Mouse (Mus musculus): ENCODE data around the gene Srr. TPM values are rescaled to one million over a fixed set of nuclear protein-coding genes. Genes with fewer than 3 reads are reported as not detected.

Srr gene
- polyA plus RNA-seq, 1 experiment from 2014 or later, result 4.4 TPM

DNA sequence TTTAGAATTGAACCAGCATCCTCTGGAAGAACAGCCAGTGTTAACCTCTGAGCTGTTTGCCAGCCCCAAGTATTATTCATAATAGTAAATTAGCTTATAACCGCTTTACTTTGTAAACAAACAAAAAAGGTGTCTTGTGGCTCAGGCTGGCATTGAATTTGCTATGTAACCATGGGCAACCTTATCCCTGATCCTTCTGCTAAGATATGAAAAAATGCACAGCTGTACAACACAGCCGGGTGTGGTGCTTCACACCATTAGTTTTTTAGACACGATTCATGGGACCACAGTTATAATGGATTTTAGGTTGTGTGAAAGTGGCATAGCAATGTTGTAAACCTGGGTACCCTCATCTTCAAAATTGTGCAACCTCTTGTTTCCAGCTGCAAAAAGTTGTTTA is 13.3 kb downstream of the Srr start:
- Histone ChIP-seq H3K4me3 (ENCODE audit: low read depth, low read length) (no peak overlapping the region), H3K9ac (replicated peaks) (no peak overlapping the region), H3K27ac (ENCODE audit: low read depth) (no peak overlapping the region), H3K36me3 (replicated peaks; ENCODE audit: insufficient read depth, low read length) (peaks cover 18% of the 10 kb centered on the region), H3K27me3 (ENCODE audit: insufficient read depth, low read length) (no peaks in the 10 kb centered on the region), H3K4me2 (ENCODE audit: low read depth, low read length) (no peak overlapping the region), H3K9me3 (ENCODE audit: low read length) (no peaks in the 10 kb centered on the region), H3K4me1 (ENCODE audit: insufficient read depth) (no peaks in the 10 kb centered on the region)
- WGBS (ENCODE audit: insufficient replicate concordance), result 68% methylated on average over 3 of the region's 3 CpGs
- ATAC-seq (no peak), DNase-seq (no peak)
- TF ChIP-seq CTCF (IDR thresholded peaks at IDR 0.05; ENCODE audit: low read depth) (no peak), EP300 (IDR thresholded peaks at IDR 0.05; ENCODE audit: low read depth) (no peak)

DNA sequence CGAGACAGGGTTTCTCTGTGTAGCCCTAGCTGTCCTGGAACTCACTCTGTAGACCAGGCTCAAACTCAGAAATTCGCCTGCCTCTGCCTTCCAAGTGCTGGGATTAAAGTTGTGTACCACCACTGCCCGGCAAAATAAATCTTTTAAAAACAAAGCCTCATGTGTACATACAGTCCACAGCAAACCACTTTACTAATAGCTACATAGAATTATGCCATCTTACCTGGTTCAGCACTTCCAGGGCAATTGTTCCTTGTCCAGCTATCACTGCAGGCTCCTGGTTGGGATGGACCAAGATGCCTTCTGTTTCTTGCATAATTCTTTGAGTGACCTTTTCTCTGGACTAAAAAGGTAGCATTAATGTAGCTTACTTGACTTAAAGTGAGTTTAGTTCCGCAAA is 15.8 kb downstream of the Srr start:
- H3K9me3 ChIP-seq (ENCODE audit: low read length), result no peaks in the 10 kb centered on the region
- no peaks in the 10 kb centered on the region for H3K27me3 ChIP-seq (ENCODE audit: insufficient read depth, low read length)
- H3K4me1 ChIP-seq (ENCODE audit: insufficient read depth), result no peaks in the 10 kb centered on the region
- no peak overlapping the region for H3K4me2 ChIP-seq (ENCODE audit: low read depth, low read length)
- no peak for ATAC-seq
- no peak overlapping the region for H3K4me3 ChIP-seq (ENCODE audit: low read depth, low read length)
- 73% methylated on average over 4 of the region's 4 CpGs for WGBS (ENCODE audit: insufficient replicate concordance)
- H3K9ac ChIP-seq (replicated peaks), result no peak overlapping the region
- peaks cover 43% of the 10 kb centered on the region for H3K36me3 ChIP-seq (replicated peaks; ENCODE audit: insufficient read depth, low read length)
- TF ChIP-seq EP300 (IDR thresholded peaks at IDR 0.05; ENCODE audit: low read depth) (no peak), CTCF (IDR thresholded peaks at IDR 0.05; ENCODE audit: low read depth) (no peak)
- DNase-seq, result no peak
- no peak overlapping the region for H3K27ac ChIP-seq (ENCODE audit: low read depth)

DNA sequence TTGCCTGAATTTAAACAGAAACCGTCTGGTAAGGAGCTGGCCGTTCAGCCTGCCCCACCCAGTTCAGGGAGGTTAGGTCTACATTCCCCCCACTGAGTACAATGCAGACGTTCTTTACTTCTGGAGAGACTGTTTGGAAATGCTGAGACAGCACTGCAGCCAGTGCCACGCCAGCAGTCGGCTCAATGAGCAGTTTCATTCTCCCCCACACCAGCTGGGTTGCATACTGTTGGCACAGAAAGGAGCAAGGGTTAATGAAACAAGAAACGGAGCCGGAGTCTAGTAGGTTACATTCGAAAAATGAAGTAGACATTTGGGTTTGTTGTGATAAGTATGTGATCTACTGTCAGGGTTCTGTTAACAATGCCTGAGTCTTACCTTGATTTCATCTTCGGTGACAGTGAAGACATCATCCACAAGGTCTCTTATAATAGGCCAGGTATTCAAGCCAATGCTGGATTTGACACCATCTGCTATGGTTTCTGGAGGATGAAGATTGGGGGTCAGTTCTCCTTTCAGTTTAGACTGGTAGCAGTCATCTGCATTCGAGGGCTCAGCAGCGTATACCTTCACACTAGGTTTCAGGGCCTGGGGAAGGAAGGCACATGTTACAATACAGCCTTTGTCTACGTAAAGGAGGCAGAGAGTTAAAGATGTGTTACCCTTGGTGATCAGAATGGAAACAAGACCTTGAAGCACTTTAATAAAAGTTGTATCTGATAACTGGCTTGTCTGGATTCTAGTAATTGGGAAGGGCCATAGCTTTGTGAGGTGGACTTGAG is 16.9 kb downstream of the Srr start:
- Histone ChIP-seq H3K4me1 (ENCODE audit: insufficient read depth) (no peaks in the 10 kb centered on the region), H3K27me3 (ENCODE audit: insufficient read depth, low read length) (no peaks in the 10 kb centered on the region), H3K4me2 (ENCODE audit: low read depth, low read length) (no peak overlapping the region), H3K27ac (ENCODE audit: low read depth) (no peak overlapping the region), H3K36me3 (replicated peaks; ENCODE audit: insufficient read depth, low read length) (peaks cover 54% of the 10 kb centered on the region), H3K9ac (replicated peaks) (no peak overlapping the region), H3K4me3 (ENCODE audit: low read depth, low read length) (no peak overlapping the region), H3K9me3 (ENCODE audit: low read length) (no peaks in the 10 kb centered on the region)
- DNase-seq, result no peak
- 80% methylated on average over 12 of the region's 12 CpGs for WGBS (ENCODE audit: insufficient replicate concordance)
- no peak for TF ChIP-seq CTCF (IDR thresholded peaks at IDR 0.05; ENCODE audit: low read depth)
- TF ChIP-seq EP300 (IDR thresholded peaks at IDR 0.05; ENCODE audit: low read depth), result no peak
- no peak for ATAC-seq

DNA sequence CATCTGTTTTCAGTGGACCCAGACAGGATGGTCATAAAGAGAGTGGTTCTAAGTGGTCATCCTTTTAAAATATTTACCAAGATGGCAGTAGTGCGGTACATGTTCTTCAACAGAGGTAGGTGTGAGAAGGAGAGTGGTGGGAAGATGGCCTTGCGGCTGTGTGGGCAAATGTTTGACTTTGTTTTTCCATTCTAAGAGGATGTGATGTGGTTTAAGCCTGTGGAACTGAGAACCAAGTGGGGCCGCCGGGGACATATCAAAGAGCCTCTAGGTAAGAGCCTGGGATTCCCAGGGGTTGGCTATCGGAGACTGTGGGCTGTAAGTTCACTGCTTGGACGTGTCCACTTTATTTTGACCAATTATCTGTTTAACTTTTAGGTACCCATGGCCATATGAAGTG is 17.9 kb downstream of the Srr start:
- no peak for DNase-seq
- TF ChIP-seq EP300 (IDR thresholded peaks at IDR 0.05; ENCODE audit: low read depth) (no peak), CTCF (IDR thresholded peaks at IDR 0.05; ENCODE audit: low read depth) (no peak)
- Histone ChIP-seq H3K9me3 (ENCODE audit: low read length) (no peaks in the 10 kb centered on the region), H3K36me3 (replicated peaks; ENCODE audit: insufficient read depth, low read length) (peaks cover 63% of the 10 kb centered on the region), H3K9ac (replicated peaks) (no peak overlapping the region), H3K4me3 (ENCODE audit: low read depth, low read length) (no peak overlapping the region), H3K4me2 (ENCODE audit: low read depth, low read length) (no peak overlapping the region), H3K27ac (ENCODE audit: low read depth) (no peak overlapping the region), H3K27me3 (ENCODE audit: insufficient read depth, low read length) (no peaks in the 10 kb centered on the region), H3K4me1 (ENCODE audit: insufficient read depth) (no peaks in the 10 kb centered on the region)
- 86% methylated on average over 6 of the region's 6 CpGs for WGBS (ENCODE audit: insufficient replicate concordance)
- ATAC-seq, result no peak

DNA sequence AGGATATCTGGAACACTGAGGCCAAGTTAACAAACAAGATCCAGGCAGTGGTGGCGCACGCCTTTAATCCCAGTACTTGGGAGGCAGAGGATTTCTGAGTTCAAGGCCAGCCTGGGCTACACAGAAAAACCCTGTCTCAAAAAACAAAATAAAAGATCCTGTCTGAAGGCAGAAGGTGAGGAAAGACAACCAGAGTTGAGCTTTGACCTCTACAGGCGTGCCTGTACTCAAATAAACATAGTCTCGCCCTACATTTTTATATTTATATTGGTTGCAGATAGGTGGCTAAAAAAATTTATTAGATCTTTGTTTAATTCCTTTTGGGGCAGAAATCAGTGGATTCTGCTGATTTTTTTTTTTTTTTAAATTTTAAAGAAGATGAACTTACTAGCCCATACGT is 23.3 kb downstream of the Srr start:
- H3K27ac ChIP-seq (ENCODE audit: low read depth), result no peak overlapping the region

DNA sequence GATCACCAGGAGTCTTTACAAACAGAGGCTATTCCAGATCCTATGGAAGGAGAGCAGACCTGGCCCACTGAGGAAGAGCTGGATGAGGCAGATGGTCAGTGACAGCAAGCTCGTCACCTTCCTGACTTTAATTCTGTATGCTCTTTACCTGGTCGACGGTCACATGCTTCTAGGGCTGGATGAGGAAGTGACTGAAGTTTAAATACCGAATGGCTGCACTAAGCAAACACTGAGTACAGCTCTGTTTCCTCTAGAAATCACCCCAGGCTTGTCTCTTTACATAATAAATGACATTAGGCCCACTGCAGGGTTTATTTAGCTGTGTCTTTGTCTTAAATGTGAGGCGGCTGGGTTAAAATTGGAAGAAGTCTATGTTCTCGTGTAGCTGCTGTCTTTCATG is 24.2 kb downstream of the Srr start:
- no peaks in the 10 kb centered on the region for H3K27me3 ChIP-seq (ENCODE audit: insufficient read depth, low read length)
- TF ChIP-seq EP300 (IDR thresholded peaks at IDR 0.05; ENCODE audit: low read depth) (no peak), CTCF (IDR thresholded peaks at IDR 0.05; ENCODE audit: low read depth) (no peak)
- H3K4me1 ChIP-seq (ENCODE audit: insufficient read depth), result peaks cover 5% of the 10 kb centered on the region; the same call in 1 of the 2 replicates
- 69% methylated on average over 6 of the region's 6 CpGs for WGBS (ENCODE audit: insufficient replicate concordance)
- no peak overlapping the region for H3K9ac ChIP-seq (replicated peaks)
- peaks cover 63% of the 10 kb centered on the region for H3K36me3 ChIP-seq (replicated peaks; ENCODE audit: insufficient read depth, low read length)
- DNase-seq (no peak), ATAC-seq (no peak)
- no peak overlapping the region for H3K4me3 ChIP-seq (ENCODE audit: low read depth, low read length)
- no peaks in the 10 kb centered on the region for H3K9me3 ChIP-seq (ENCODE audit: low read length)
- no peak overlapping the region for H3K4me2 ChIP-seq (ENCODE audit: low read depth, low read length)
- H3K27ac ChIP-seq (ENCODE audit: low read depth), result no peak overlapping the region

More for the DNA sequence above, 23.3 kb downstream of the Srr start:
- Histone ChIP-seq H3K9me3 (ENCODE audit: low read length) (no peaks in the 10 kb centered on the region), H3K4me2 (ENCODE audit: low read depth, low read length) (no peak overlapping the region), H3K36me3 (replicated peaks; ENCODE audit: insufficient read depth, low read length) (peaks cover 71% of the 10 kb centered on the region), H3K9ac (replicated peaks) (no peak overlapping the region), H3K27me3 (ENCODE audit: insufficient read depth, low read length) (no peaks in the 10 kb centered on the region), H3K4me1 (ENCODE audit: insufficient read depth) (peaks cover 5% of the 10 kb centered on the region; the same call in 1 of the 2 replicates), H3K4me3 (ENCODE audit: low read depth, low read length) (no peak overlapping the region)
- ATAC-seq, result no peak
- TF ChIP-seq EP300 (IDR thresholded peaks at IDR 0.05; ENCODE audit: low read depth) (no peak), CTCF (IDR thresholded peaks at IDR 0.05; ENCODE audit: low read depth) (no peak)
- 75% methylated on average over 5 of the region's 5 CpGs for WGBS (ENCODE audit: insufficient replicate concordance)
- no peak for DNase-seq
